Mouse (Mus musculus) megakaryocyte, embryonic 14.5 days (primary cell): Measurements from ENCODE around the gene AL732309.1. TPM values are rescaled to one million over a fixed set of nuclear protein-coding genes. Genes with fewer than 3 reads are reported as not detected.

ENCODE experiments used
- H3K27me3 ChIP-seq: replicated peaks from 2 replicates; pipeline ENCODE3; 2012; ENCODE audit warnings: inconsistent platforms
- H3K36me3 ChIP-seq: replicated peaks from 2 replicates; pipeline ENCODE3; 2012; ENCODE audit warnings: low read length, inconsistent platforms, mixed read lengths
- H3K4me1 ChIP-seq: 2 replicates; pipeline ENCODE4 v1.6.1; 2012; ENCODE audit warnings: inconsistent platforms
- H3K4me3 ChIP-seq: replicated peaks from 2 replicates; pipeline ENCODE3; 2012; ENCODE audit warnings: moderate library complexity, mild to moderate bottlenecking, inconsistent platforms
- H3K9me3 ChIP-seq: 2 replicates; pipeline ENCODE4 v1.6.1; 2012; ENCODE audit warnings: inconsistent platforms
- FLI1 ChIP-seq: IDR thresholded peaks from 2 replicates; pipeline ENCODE4 v1.6.1; 2012; ENCODE audit warnings: low read length, inconsistent platforms, mixed read lengths
- GATA1 ChIP-seq: IDR thresholded peaks from 3 replicates; pipeline ENCODE4 v1.6.1; 2012; ENCODE audit warnings: mixed read lengths, low read length, inconsistent platforms, borderline replicate concordance
- polyA plus RNA-seq: library from polyadenylated mRNA; stranded (reverse); fragments of >175 nt; gene quantifications from 2 replicates; pipeline ENCODE4 v1.2.3, GENCODE M21; 2012; ENCODE audit warnings: low replicate concordance; ENCODE audit not compliant: insufficient read depth

Gene AL732309.1
- polyA plus RNA-seq, 1 experiment, result 1.1 TPM

GRCm38 (mm10) chr2:25230581-25230980, 16.1 kb downstream of the AL732309.1 start:
- no peaks in the 10 kb centered on the region for H3K9me3 ChIP-seq
- H3K27me3 ChIP-seq, result peaks cover 50% of the 10 kb centered on the region
- H3K4me3 ChIP-seq, result no peak overlapping the region
- peaks cover 66% of the 10 kb centered on the region for H3K4me1 ChIP-seq
- H3K36me3 ChIP-seq, result no peaks in the 10 kb centered on the region
- no peak for TF ChIP-seq FLI1

DNA sequence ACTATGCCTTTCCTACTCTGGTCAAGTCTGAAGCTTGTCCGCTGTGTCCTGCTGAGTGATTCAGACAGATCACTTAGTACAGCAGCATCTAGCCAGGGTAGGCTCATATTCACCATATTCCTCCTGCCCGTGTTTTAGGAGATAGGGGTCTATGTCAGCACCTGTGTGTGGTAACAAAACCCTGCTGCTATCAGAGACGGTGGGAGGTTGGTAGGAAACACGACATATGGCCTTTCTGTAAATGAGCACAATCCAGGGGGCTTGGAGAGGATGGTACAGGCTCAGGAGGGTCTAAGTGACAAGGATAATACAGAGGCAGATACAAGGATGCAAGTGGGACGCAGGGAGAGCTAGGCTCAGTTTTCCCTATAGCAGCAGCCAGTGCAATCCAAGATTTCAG, 17.1 kb downstream of the AL732309.1 start:
- Histone ChIP-seq H3K4me3 (no peak overlapping the region), H3K9me3 (no peaks in the 10 kb centered on the region), H3K36me3 (no peaks in the 10 kb centered on the region), H3K27me3 (peaks cover 40% of the 10 kb centered on the region), H3K4me1 (peaks cover 70% of the 10 kb centered on the region)
- TF ChIP-seq GATA1 (no peak), FLI1 (no peak)

DNA sequence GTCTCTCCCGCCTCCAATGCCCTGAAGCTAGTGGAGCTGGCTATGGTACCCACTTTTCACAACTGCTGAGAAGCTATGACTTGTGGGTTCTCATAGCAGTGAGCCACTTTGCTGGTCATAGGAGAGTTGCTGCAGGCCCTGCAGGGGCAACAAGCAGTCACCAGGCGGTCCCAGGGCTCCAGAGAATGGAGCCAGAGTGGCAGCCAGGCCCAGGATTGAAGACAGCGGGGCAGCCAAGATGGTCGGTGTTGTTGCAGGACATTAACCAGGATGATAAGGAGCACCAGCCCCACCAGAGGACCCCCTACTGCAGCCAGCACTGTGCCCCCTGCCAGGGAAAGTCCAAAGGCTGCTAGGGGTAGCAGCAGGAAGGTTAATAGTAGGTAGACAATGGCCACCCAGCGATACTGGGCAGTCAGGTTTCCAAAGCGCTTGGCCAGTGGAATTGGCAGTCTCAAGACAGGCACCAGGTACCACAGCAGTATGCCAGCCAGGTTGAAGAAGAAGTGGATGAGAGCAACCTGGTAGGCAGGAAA, 17.6 kb downstream of the AL732309.1 start:
- Histone ChIP-seq H3K36me3 (no peaks in the 10 kb centered on the region), H3K4me1 (peaks cover 67% of the 10 kb centered on the region), H3K27me3 (peaks cover 34% of the 10 kb centered on the region), H3K4me3 (peak overlapping the region; percentile 90), H3K9me3 (no peaks in the 10 kb centered on the region)
- TF ChIP-seq GATA1 (no peak), FLI1 (no peak)

DNA sequence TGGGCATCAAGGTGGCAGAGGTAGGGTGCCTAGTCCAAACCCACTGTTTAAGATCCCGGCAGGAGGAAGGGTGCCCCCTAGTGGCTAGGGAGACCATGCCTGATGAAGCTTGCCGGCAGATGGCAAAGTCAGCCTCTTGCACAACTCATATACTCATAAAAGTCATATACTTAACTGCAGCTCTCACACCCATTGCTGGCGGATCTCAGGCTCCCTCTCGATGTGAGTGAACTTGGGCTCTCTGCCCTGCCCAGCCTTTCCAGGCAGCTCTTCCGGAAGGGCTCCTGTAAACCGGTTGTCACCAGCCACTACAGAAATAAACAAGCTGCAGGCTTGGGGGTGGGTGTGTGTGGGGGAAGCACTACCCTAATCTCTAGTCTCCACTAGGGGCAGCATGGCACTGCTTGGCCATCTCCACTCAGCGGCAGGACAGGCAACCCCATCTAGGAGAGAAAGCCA, 18.2 kb downstream of the AL732309.1 start:
- Histone ChIP-seq H3K27me3 (peaks cover 30% of the 10 kb centered on the region), H3K36me3 (peaks cover 6% of the 10 kb centered on the region), H3K9me3 (no peaks in the 10 kb centered on the region), H3K4me3 (peak overlapping the region; percentile 90), H3K4me1 (peaks cover 66% of the 10 kb centered on the region)
- TF ChIP-seq GATA1 (no peak), FLI1 (no peak)

DNA sequence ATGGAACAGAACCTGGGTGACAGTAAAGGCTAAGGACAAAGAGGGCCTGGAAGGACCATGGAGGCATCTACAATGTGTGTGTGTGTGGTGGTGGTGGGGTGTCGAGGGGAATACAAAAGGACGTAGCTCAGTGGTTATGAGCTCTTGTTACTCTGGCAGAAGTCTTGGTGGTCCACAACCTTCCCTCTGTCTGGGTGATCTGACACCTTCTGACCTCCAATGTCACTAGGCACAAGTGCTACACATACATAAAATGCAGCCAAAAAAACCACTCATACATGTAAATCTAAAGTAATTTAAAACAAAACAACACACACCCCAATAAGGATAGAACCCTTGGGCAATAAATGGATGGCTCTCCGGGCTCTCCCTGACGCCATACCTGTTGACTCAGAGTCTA, 19.3 kb downstream of the AL732309.1 start:
- TF ChIP-seq GATA1 (no peak), FLI1 (no peak)
- peaks cover 69% of the 10 kb centered on the region for H3K4me1 ChIP-seq

GRCm38 (mm10) chr2:25226864-25227263, 19.8 kb downstream of the AL732309.1 start:
- TF ChIP-seq FLI1, result no peak
- TF ChIP-seq GATA1, result no peak
- Histone ChIP-seq H3K4me1 (peaks cover 72% of the 10 kb centered on the region), H3K27me3 (peaks cover 15% of the 10 kb centered on the region), H3K9me3 (no peaks in the 10 kb centered on the region), H3K4me3 (peak overlapping the region; percentile 76), H3K36me3 (peaks cover 15% of the 10 kb centered on the region)

More for the DNA sequence above, 19.3 kb downstream of the AL732309.1 start:
- Histone ChIP-seq H3K27me3 (peaks cover 19% of the 10 kb centered on the region), H3K9me3 (no peaks in the 10 kb centered on the region), H3K36me3 (peaks cover 10% of the 10 kb centered on the region), H3K4me3 (peak overlapping the region; percentile 90)

DNA sequence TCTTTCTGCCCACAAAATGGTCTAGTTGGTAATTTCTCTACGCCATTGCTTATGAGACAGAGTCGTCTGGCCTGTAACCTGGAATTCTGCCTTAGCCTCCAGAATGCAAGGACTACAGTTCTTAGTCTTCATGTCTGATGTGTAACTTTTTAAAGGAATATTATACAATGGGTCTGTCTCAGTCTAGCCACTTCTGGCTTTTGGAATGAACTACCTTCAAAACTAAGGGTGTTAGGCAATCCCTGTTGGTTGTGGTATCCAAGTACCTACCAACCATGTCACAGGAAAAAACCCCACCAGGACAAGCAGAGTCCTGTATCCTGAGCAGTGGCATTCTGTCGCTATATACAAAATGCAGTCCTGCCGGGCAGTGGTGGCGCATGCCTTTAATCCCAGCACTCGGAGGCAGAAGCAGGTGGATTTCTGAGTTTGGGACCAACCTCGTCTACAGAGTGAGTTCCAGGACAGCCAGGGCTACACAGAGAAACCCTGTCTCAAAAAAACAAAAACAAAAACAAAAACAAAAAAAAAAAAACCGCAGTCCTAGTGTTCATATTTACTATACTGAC, 20.8 kb downstream of the AL732309.1 start:
- H3K27me3 ChIP-seq, result peaks cover 6% of the 10 kb centered on the region
- peaks cover 73% of the 10 kb centered on the region for H3K4me1 ChIP-seq
- H3K9me3 ChIP-seq, result no peaks in the 10 kb centered on the region
- peak overlapping the region; percentile 99 for H3K4me3 ChIP-seq
- H3K36me3 ChIP-seq, result peaks cover 24% of the 10 kb centered on the region
- no peak for TF ChIP-seq GATA1
- TF ChIP-seq FLI1, result no peak

DNA sequence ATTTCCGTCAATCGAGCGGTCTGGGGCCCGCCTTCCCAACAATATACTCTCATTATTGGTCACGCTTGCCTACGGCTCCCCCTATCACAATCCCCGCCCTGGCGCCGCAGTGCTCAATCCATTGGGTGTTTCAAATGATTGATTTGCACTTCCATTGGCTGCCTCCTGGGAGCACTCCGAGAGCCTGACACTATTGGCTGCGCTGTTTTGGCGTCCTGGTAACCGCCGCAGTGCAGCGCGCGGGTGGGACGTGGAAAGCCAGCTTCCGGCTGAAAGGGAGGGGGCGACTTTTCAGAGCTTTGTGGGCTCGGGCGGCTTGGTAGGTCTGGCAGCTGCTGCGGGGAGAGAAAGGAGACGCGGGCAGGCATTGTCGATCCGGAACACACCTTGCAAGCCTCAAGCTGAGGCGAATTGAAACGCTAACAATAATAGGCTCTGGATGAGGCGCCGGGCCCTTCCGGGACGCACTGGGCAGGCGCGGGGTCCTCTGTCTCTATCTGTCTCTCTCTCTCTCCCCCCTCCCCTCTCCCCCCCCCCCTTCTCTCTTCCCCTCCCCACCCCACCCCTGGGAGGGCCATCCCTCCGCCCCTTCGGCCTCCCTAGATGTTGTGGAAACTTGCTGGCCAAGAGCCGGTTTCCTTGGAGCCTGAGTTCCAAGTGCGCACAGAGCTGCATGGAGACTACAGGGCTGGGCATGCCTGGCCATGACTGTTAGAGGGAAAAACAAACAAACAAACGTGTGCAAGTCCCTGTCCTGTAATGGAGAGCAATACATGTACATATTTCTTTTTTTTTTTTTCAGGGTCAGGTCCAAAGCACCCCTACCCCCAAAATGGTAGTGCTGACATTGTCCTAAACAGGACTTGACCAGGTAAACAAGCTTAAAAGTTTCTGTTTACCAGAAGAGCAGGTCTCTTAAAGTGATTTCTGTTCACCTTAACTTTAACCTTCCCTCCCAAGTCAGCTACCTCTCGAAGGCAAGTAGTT, 21.6 kb downstream of the AL732309.1 start:
- Histone ChIP-seq H3K4me3 (peak overlapping the region; percentile 99), H3K27me3 (no peaks in the 10 kb centered on the region), H3K9me3 (no peaks in the 10 kb centered on the region), H3K4me1 (peaks cover 80% of the 10 kb centered on the region), H3K36me3 (peaks cover 24% of the 10 kb centered on the region)
- no peak for TF ChIP-seq GATA1
- TF ChIP-seq FLI1, result no peak

GRCm38 (mm10) chr2:25224492-25224765, 22.2 kb downstream of the AL732309.1 start, which contains the start of gene Tubb4b:
Gene Tubb4b, minus strand, starts transcription at chr2:25224702.
- TF ChIP-seq FLI1 (no peak), GATA1 (no peak)
- H3K27me3 ChIP-seq, result no peaks in the 10 kb centered on the region
- peaks cover 24% of the 10 kb centered on the region for H3K36me3 ChIP-seq
- H3K4me1 ChIP-seq, result peaks cover 81% of the 10 kb centered on the region
- peak within 1 kb of the TSS; percentile 99 for H3K4me3 ChIP-seq
- H3K9me3 ChIP-seq, result no peaks in the 10 kb centered on the region
